Mouse (Mus musculus) intestine, postnatal 0 days (tissue): ENCODE results near the gene Lrrc49. TPM values are rescaled to one million over a fixed set of nuclear protein-coding genes. Genes with fewer than 3 reads are reported as not detected.
A peak's percentile ranks its signal among the peaks of the same experiment; 100 is the strongest.

Source experiments
- ATAC-seq: fragments of 200-750 bp; cut with Nextera tagmentation; 2 replicates; pipeline ENCODE4 v1.8.0; 2017; ENCODE audit warnings: mild to moderate bottlenecking, moderate TSS enrichment, moderate library complexity
- H3K27ac ChIP-seq: fragments of 300-500 bp; sonication (generic); 2 replicates; pipeline ENCODE4 v1.5.1; 2014; ENCODE audit warnings: mild to moderate bottlenecking, low read depth, low read length, moderate library complexity
- H3K27me3 ChIP-seq: fragments of 300-500 bp; sonication (generic); replicated peaks from 2 replicates; pipeline ENCODE4 v1.6.1; 2014; ENCODE audit warnings: low read length, mixed read lengths; ENCODE audit not compliant: control insufficient read depth, insufficient read depth
- H3K36me3 ChIP-seq: fragments of 300-500 bp; sonication (generic); 2 replicates; pipeline ENCODE4 v1.6.1; 2014; ENCODE audit warnings: mild to moderate bottlenecking, moderate library complexity; ENCODE audit not compliant: control insufficient read depth, insufficient read depth
- H3K4me1 ChIP-seq: fragments of 300-500 bp; sonication (generic); replicated peaks from 2 replicates; pipeline ENCODE4 v1.6.1; 2014; ENCODE audit warnings: antibody characterized with exemption, low read length, mixed read lengths; ENCODE audit not compliant: control insufficient read depth, insufficient read depth
- H3K4me2 ChIP-seq: fragments of 300-500 bp; sonication (generic); replicated peaks from 2 replicates; pipeline ENCODE4 v1.6.1; 2014; ENCODE audit warnings: low read depth, mild to moderate bottlenecking, moderate library complexity
- H3K4me3 ChIP-seq: fragments of 300-500 bp; sonication (generic); 2 replicates; pipeline ENCODE4 v1.5.1; 2014; ENCODE audit warnings: low read depth, low read length
- H3K9ac ChIP-seq: fragments of 300-500 bp; sonication (generic); 2 replicates; pipeline ENCODE4 v1.6.1; 2014; ENCODE audit warnings: mild to moderate bottlenecking, low read depth, low read length
- H3K9me3 ChIP-seq: fragments of 300-500 bp; sonication (generic); 2 replicates; pipeline ENCODE4 v1.6.1; 2016; ENCODE audit warnings: mixed run types; ENCODE audit not compliant: control insufficient read depth
- CTCF ChIP-seq: sonication (generic); IDR thresholded peaks from 2 replicates; pipeline ENCODE4 v1.5.1; 2016; ENCODE audit warnings: low read depth, mild to moderate bottlenecking, control low read depth, antibody characterized with exemption, moderate library complexity
- WGBS: fragments of 180-500 bp; shearing (Covaris S2); extraction: QIAGEN DNeasy Blood & Tissue Kit; methylation state at CpG from one replicate; pipeline ENCODE4 v1.1.7; 2014; 5-methylcytosine and 5-hydroxymethylcytosine counted together
- polyA plus RNA-seq: library from polyadenylated mRNA; unstranded; fragments of >200 nt; fragmentation: Nextera tagmentation; extraction: Ambion mirVana; gene quantifications from 2 replicates; pipeline ENCODE4 v1.2.1, GENCODE M21; 2015

The Lrrc49 gene
- polyA plus RNA-seq, 1 experiment from 2014 or later: 10.1 TPM

DNA sequence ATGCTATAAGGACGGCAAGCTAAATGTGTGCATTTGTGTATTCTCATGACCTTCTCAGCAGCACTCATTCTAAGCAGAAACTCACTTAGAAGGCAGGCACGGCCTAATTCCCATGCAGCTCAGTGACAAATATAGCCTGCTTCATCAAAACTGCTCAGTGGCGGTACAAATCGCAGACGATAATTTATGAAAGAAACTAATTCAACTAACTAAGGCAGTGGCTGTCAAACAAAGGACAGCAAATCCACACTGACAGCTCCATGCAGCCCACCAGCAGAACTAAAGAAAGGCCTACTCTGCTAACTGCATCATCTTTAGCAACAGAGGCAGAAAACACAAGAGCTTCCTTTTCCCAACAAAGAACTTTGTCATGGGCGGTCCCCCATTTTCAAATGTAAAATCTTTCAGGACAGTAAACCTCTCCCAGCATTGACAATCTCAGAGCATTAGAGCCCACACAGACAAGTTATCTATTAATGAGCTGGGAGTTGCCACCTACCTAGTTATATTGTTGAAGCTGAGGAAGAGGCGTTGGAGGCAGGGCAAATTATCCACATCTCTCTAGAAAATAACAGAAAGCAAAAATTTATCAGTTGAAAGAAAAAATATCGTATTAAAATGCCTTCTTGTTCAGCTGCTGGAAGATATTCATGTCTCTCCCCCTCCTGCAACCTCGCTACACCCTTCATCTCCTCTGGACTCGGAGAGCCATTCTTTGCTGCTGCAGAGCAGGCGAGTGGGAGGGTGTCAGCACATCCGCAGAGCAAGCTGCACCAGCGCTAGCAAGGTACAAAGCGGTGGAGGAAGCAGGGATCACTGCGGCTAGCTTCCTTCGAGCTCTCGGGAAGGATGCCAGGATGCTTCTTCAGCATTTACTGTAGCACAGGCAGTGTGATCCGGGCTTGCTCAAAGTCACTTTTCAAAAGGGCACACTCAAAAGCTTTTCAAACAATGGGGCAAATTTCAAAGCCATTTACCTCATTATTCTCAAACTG, 38.7 kb downstream of the Lrrc49 start:
- 55% methylated on average over 18 of the region's 18 CpGs for WGBS
- TF ChIP-seq CTCF: no peak
- Histone ChIP-seq H3K9me3 (no peaks in the 10 kb centered on the region), H3K4me2 (no peak overlapping the region), H3K27ac (no peak overlapping the region), H3K4me1 (no peaks in the 10 kb centered on the region), H3K27me3 (no peaks in the 10 kb centered on the region), H3K4me3 (no peak overlapping the region), H3K36me3 (no peaks in the 10 kb centered on the region), H3K9ac (no peak overlapping the region)
- ATAC-seq: no peak

DNA sequence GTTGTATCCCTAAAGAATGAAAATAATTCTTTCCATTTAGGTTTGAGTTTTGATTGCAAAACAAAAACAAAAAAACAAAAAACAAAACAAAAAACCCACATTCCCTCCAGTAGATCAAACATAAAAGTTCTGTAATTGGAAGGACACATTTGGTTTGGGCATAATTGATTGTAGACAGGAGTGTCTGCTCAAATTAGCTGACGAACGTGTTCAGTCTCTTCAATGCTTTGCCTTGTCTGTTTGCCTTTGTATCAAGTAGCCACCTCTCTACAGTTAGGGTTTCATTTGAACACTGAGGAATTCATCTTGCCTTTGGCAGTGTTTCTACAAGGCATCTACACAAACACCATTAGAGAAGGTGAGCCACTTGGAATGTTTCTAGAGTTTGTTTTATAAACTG, 54.4 kb downstream of the Lrrc49 start:
- no peaks in the 10 kb centered on the region for H3K9me3 ChIP-seq
- no peak for TF ChIP-seq CTCF
- no peaks in the 10 kb centered on the region for H3K4me1 ChIP-seq
- no peaks in the 10 kb centered on the region for H3K36me3 ChIP-seq
- WGBS: 79% methylated on average over 2 of the region's 2 CpGs
- H3K27me3 ChIP-seq: no peaks in the 10 kb centered on the region
- H3K4me3 ChIP-seq: no peak overlapping the region
- ATAC-seq: no peak
- H3K4me2 ChIP-seq: no peak overlapping the region
- no peak overlapping the region for H3K9ac ChIP-seq
- no peak overlapping the region for H3K27ac ChIP-seq

DNA sequence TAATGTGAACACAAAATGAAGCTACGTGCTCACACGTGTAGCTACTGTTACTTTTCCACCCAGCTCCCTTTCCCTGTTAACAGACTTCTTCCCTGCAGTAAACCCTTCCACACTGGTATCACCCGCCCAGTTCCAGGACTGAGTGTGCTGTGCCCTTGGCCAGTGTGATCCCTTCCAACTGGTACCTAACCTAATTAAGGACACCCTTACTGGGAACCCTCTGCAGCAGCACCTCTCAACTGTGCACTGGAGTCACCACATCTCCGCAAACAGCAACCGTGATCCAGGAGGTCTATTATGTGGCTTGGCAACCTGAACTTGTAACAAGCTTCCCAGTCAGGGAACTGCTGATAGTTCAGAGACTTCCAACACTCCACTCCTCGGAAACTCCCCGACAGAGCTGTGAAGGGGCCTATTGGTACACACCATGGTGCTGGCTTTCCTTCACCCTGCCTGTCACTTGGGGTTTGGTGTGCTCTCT, 61.6 kb downstream of the Lrrc49 start:
- no peak overlapping the region for H3K27ac ChIP-seq
- no peak overlapping the region for H3K4me3 ChIP-seq
- no peaks in the 10 kb centered on the region for H3K36me3 ChIP-seq
- no peaks in the 10 kb centered on the region for H3K9me3 ChIP-seq
- no peak overlapping the region for H3K4me2 ChIP-seq
- no peaks in the 10 kb centered on the region for H3K27me3 ChIP-seq
- no peak for TF ChIP-seq CTCF
- no peak for ATAC-seq
- WGBS: 56% methylated on average over 7 of the region's 7 CpGs
- no peaks in the 10 kb centered on the region for H3K4me1 ChIP-seq
- no peak overlapping the region for H3K9ac ChIP-seq

DNA sequence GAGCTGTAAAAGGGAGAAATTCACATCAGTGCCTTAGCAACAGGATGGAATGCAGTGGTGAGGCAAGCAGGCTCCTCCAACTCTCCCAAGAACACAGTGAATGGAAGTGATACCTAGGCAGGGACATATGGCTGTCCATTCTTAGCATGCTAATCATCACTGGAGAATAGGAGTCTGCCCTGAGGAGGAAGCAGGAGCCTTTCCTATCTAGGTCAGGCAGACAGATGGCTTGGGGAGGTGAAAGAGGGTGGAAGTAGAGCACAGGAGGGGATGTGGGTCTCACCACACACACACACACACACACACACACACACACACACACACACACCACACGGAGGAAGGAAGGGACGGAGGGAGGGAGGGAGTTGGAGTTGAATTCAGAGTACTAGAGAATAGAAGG, 62.1 kb downstream of the Lrrc49 start:
- H3K4me1 ChIP-seq: no peaks in the 10 kb centered on the region
- H3K27me3 ChIP-seq: no peaks in the 10 kb centered on the region
- no peaks in the 10 kb centered on the region for H3K9me3 ChIP-seq
- TF ChIP-seq CTCF: no peak
- no peak overlapping the region for H3K4me3 ChIP-seq
- H3K36me3 ChIP-seq: no peaks in the 10 kb centered on the region
- H3K4me2 ChIP-seq: no peak overlapping the region
- no peak overlapping the region for H3K27ac ChIP-seq
- ATAC-seq: no peak
- H3K9ac ChIP-seq: no peak overlapping the region
- WGBS: 29% methylated on average over 1 of the region's 2 CpGs

DNA sequence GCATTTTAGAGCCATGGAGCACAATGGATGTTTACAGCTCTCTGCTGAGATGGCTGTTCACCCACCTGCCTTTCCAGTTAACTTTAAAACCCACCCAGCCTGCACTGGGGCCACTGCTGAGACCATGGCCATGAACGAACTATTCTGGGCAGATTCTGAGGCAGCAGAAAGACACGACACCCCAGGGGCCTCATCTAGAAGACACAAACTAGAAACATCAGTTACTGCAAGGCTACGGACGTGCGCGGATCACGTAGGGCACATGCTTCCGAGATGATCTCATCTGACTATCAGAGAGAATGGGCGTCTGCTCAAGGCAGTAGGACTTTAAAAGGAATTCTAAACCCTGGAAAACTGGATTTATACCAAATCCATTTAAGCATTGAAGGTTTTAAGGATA, 71.0 kb downstream of the Lrrc49 start:
- no peaks in the 10 kb centered on the region for H3K36me3 ChIP-seq
- no peak overlapping the region for H3K4me3 ChIP-seq
- WGBS: 50% methylated on average over 9 of the region's 9 CpGs
- no peaks in the 10 kb centered on the region for H3K27me3 ChIP-seq
- no peaks in the 10 kb centered on the region for H3K9me3 ChIP-seq
- TF ChIP-seq CTCF: no peak
- H3K4me1 ChIP-seq: no peaks in the 10 kb centered on the region
- ATAC-seq: no peak
- peak overlapping the region; percentile 30 for H3K4me2 ChIP-seq
- H3K27ac ChIP-seq: peak overlapping the region; percentile 30; the same call in 1 of the 2 replicates
- H3K9ac ChIP-seq: no peak overlapping the region

DNA sequence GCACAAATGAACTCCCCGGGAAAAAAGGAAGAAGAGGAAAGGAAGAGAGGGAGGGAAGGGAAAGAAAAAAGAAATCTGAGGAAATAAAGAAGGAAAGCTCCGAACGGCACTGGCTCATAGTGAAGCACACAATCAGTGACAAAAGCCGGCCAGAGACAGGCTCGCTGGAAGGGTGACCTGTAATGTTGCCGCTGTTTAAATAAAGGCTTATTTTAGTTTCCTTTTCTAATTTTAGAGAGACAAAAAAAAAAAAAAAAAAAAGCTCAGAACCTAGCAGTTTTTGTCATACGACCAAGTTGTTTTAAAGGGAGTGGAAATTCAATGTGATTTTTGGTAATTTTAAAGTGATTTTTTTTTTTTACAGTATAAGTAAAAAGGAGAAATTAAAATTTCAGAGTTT, 71.6 kb downstream of the Lrrc49 start:
- Histone ChIP-seq H3K36me3 (no peaks in the 10 kb centered on the region), H3K27me3 (no peaks in the 10 kb centered on the region), H3K4me3 (no peak overlapping the region), H3K9ac (no peak overlapping the region), H3K27ac (no peak overlapping the region), H3K4me1 (no peaks in the 10 kb centered on the region), H3K4me2 (no peak overlapping the region), H3K9me3 (no peaks in the 10 kb centered on the region)
- TF ChIP-seq CTCF: no peak
- WGBS: 55% methylated on average over 7 of the region's 7 CpGs
- no peak for ATAC-seq
